Mouse (Mus musculus): ENCODE measurements around the gene Gbgt1. TPM values are rescaled to one million over a fixed set of nuclear protein-coding genes. Genes with fewer than 3 reads are reported as not detected.
"Not testable (repeated sequence)": the region's sequence is repeated elsewhere in the genome, so short reads cannot be mapped to it uniquely, and the experiment has no call there.

The Gbgt1 gene
- total RNA-seq (2021): 1 to 10 TPM in 1 of 2 experiments, under 1 TPM in 1; 0.79 to 1.2 TPM
- long read RNA-seq, experiment 1: 0 reads
- long read RNA-seq, experiment 2: 0 reads

DNA sequence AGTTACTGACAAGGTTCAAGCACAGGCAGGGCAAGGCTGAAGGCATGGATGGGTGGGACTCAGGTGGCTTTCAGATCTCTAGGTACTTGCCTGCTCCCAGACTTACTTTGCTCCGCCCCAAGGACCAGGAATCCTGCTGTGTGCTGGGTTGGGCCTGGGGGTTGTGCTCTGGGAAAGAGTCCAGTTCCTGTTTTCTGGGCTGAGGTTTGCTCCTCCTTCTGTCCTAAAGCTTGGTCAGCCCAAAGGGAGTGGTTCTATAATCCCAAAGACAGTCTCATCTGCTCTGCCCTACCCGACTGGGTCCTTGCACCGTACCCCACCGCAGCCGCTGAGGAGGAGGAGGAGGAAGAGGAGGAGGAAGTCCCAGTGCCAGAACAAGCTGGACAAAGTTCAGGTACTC lies at the start of gene Gbgt1:
Gene Gbgt1 (plus strand): TSS at position 221 of the 400 bp plus-strand sequence.
- intact Hi-C loops (cut with DNase I): no loop called here
- DNase-seq: no peak

GRCm38 (mm10) chr2:28447315-28447670 lies 49.4 kb upstream of the Gbgt1 start:
- DNase-seq: no peak
- intact Hi-C loops (cut with DNase I): no loop called here

GRCm38 (mm10) chr2:28451663-28452062 lies 45.0 kb upstream of the Gbgt1 start:
- intact Hi-C loops (cut with DNase I): no loop called here
- DNase-seq: no peak

DNA sequence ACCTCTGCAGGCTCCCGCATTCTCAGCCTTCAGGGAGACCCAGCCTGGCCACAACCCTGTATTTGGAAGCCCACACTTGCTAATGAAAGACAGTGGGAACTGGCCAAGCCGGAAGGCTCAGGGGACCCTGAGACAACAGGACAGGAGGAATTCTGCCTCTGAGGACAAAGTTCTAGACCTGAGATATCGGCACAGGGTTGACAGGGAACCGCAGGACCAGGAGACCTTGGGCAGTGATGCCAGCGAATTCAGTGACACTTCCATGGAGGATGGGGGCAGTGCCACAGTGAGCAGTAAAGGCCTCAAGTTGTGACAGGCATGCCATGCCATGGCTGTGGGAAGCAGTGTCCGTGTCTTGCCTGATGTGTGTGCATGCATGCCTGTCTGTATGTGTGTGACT lies 43.2 kb upstream of the Gbgt1 start:
- DNase-seq: no peak
- intact Hi-C loops (cut with DNase I): no loop called here

- intact Hi-C loops (cut with DNase I): no loop called here
- DNase-seq: no peak
These were observed 40.1 kb upstream of the Gbgt1 start for GRCm38 (mm10) chr2:28456616-28457015.

DNA sequence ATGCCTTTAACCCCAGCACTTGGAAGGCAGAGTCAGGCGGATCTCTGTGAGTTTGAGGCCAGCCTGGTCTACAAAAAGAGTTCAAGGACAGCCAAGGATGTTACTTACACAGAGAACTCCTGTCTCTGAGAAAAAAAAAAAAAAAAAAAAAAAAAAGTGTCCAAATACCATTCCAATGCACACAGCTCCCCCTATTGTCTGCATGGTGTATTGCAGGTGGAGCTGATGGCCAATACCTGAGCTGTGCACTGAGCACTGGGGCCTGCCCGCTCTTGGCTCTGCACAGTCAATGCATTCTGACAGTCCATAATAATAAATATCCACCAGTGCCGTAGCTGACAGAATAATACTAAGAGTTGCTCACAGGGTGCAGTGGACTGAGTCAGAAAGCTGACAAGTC lies 32.8 kb upstream of the Gbgt1 start:
- intact Hi-C loops (cut with DNase I): no loop called here
- peak in 1 of 2 experiments; percentile 52 for DNase-seq

DNA sequence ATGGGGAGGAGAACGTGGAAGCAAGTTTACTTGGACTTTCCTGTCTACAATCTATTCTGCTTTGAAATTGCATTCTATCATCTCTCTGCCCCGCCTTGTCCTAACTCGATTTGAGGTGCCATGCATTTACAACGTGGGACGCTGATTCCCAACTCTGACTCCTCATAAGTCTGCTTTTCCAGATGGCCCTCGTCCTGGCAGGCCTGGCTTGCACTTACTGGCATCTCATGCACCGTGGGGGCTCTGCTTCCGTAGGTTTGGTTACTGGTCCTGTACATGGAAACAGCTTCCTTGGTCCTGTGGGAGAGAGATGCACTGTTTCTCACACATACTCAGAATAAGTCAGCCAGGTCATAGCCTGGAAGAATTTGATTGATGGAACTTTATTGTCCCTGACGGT lies 31.8 kb upstream of the Gbgt1 start:
- DNase-seq: no peak
- intact Hi-C loops (cut with DNase I): no loop called here

DNA sequence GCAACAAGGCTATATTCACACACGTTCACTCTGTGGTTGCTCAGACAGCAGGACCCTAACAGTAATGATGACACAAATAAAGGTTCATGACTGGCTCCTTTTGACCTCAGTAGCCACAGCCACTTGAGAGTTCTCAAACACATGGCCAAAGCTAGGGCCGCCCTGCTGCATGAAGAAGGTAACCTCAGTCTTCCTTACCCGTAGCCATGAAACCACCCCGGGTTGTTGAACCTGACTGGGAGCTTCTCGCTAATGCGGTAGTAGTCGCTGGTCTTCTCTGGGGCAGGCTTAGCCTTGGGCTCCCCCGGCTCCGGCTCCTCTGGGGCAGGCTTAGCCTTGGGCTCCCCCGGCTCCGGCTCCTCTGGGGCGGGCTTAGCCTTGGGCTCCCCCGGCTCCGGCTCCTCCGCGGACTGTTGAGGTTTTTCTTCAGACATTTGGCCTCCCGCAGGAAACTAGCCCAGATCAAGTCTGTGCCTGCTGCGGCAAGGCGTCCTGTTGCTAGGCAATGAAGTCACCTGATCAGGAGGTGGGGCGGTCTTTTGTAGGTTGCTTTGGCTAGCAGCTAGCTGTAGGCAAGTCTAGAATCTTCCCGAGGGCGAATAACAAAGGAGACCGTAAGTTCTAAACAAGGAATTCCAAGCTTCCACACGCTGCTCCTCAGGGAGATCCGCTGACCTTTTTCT lies 30.7 kb upstream of the Gbgt1 start, which contains the start of gene 1700007K13Rik:
Gene 1700007K13Rik (minus strand): TSS at position 497 of the 683 bp plus-strand sequence.
- DNase-seq: peak in 1 of 2 experiments; percentile 15
- intact Hi-C loops (cut with DNase I): no loop called here

DNA sequence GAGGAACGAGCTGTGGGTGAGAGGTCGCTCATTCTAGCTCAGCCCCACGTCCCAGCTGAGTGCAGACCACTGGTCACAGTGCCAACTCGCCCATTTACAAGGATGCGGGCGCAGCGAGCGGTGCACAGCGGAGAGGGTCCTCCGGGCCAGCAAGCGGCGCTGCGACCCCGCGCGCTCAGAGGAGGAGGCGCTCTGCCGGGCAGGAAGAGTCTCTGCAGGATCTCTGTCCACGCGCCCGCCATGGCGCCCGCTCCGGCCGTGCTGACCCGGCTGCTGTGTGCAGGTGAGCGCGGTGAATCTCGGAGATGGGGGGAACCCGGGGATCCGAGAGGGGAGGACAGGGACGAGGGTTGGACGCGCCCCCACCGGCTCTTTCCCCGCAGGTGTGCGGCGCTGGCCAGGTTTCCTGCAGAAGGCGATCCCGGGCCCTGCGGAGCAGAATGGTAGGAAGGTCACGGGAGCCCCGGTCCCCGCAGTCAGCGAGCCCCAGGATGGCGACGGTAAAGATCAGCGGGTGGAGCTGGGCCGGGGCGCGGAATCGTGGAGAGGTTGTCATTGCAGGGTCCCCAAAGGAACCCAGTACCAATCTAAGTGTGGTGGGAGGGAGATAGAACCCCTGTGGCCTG lies 28.7 kb upstream of the Gbgt1 start, which contains the start of gene Mrps2:
Gene Mrps2 (plus strand): TSS at position 207 of the 626 bp plus-strand sequence.
- peak; percentile 71 to 77 for DNase-seq
- intact Hi-C loops (cut with DNase I): no loop called here

DNA sequence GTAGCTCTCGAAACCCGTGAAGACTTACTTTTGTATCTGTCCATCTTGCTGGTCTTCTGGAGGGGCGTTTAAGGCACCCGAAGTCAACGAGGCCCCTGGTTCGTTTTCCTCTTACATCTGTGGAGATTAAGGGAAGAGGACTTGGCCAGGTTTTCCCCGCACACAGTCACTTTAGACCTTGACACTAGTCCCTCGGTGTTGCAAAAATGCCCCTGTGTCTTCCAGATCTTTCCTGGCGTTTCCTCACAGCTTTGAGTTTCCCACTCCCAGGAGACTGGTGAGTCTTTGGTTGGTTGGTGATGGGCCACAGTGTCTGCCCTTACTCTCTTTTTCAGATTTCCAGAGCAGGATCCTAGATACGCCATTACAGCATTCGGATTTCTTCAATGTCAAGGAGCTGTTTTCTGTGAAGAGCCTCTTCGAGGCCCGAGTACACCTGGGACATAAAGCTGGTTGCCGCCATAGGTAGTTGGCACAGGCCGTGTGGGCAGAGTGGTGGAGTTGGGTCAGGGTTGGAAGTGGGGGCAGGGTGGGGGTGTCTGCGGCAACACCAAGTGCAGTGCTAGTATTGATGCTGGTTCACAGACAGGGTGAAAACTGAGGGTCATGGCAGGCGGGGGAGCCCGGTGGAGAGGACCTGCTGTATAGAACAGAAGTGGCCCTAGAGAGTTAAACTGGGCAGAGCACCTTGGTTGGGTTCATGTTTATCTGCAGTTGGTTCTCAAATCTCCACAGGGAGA lies 28.0 kb upstream of the Gbgt1 start:
- DNase-seq: no peak
- intact Hi-C loops (cut with DNase I): no loop called here

GRCm38 (mm10) chr2:28469461-28469860 lies 27.2 kb upstream of the Gbgt1 start:
- DNase-seq: no peak
- intact Hi-C loops (cut with DNase I): no loop called here

GRCm38 (mm10) chr2:28470591-28470990 lies 26.1 kb upstream of the Gbgt1 start:
- intact Hi-C loops (cut with DNase I): no loop called here
- DNase-seq: no peak

- DNase-seq; intact Hi-C loops (cut with DNase I): not testable (repeated sequence)
These were observed 24.7 kb upstream of the Gbgt1 start for GRCm38 (mm10) chr2:28472011-28472410.

- DNase-seq; intact Hi-C loops (cut with DNase I): not testable (repeated sequence)
These were observed 18.7 kb upstream of the Gbgt1 start for GRCm38 (mm10) chr2:28477993-28478392.

- DNase-seq: peak in 1 of 2 experiments; percentile 9
- intact Hi-C loops (cut with DNase I): no loop called here
These were observed 17.2 kb upstream of the Gbgt1 start for GRCm38 (mm10) chr2:28479208-28480204.

DNA sequence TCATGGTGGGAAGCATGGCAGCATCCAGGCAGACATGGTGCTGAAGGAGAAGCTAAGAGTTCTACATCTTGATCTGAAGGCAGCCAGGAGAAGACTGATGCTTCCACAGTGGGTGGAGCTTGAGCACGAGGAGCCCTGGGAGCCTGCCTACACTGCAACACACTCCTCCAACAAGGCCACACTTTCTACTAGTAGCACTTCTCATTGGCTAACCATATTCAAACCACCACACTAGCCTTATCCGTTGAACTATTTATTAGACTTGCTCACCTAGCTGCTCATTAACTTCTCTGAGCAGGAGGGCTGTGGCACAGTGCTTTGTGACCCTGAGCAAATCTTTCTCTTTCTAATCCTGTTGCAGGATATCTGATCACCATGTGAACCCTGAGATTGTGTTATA lies 12.8 kb upstream of the Gbgt1 start:
- DNase-seq: no peak
- intact Hi-C loops (cut with DNase I): no loop called here

DNA sequence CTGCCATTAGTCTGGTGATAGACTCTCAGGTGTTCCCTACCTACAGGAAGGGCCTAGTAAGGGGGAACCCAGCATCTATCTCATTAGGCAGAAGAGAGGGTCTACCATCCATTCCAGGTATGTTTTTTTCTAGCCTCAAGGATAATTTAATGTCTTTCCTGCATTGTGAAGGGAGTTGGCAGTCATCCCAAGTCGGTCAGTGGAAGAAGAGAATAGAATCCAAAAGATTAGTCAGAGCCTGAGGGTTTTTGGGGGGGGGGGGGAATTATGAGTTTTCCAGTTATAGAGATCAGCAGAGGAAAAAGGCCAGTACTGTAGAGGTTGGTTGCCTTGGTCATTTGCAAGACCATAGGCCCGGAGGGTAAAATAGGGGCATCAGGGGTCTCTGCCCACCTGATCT lies 2.2 kb upstream of the Gbgt1 start:
- no peak for DNase-seq
- intact Hi-C loops (cut with DNase I): no loop called here

GRCm38 (mm10) chr2:28495207-28495756 lies 1.4 kb upstream of the Gbgt1 start:
- intact Hi-C loops (cut with DNase I): no loop called here
- DNase-seq: no peak

- no peak for DNase-seq
- intact Hi-C loops (cut with DNase I): no loop called here
These were observed 693 bp upstream of the Gbgt1 start for GRCm38 (mm10) chr2:28495801-28496595.

Measured in gastrocnemius, postnatal 36 days (tissue).